Mouse (Mus musculus) right cerebral cortex, postnatal 36 days (tissue): Measurements from ENCODE around the gene Rasd1.
A peak's percentile ranks its signal among the peaks of the same experiment; 100 is the strongest.
"Not testable (repeated sequence)": the region's sequence is repeated elsewhere in the genome, so short reads cannot be mapped to it uniquely, and the experiment has no call there.

Experiments
- DNase-seq, 2 experiments: peaks; one replicate each; pipeline ENCODE4 v3.0.0; 2022; ENCODE audit warnings: low spot score in 2 of 2, mixed read lengths in 1 of 2

Gene Rasd1

DNA sequence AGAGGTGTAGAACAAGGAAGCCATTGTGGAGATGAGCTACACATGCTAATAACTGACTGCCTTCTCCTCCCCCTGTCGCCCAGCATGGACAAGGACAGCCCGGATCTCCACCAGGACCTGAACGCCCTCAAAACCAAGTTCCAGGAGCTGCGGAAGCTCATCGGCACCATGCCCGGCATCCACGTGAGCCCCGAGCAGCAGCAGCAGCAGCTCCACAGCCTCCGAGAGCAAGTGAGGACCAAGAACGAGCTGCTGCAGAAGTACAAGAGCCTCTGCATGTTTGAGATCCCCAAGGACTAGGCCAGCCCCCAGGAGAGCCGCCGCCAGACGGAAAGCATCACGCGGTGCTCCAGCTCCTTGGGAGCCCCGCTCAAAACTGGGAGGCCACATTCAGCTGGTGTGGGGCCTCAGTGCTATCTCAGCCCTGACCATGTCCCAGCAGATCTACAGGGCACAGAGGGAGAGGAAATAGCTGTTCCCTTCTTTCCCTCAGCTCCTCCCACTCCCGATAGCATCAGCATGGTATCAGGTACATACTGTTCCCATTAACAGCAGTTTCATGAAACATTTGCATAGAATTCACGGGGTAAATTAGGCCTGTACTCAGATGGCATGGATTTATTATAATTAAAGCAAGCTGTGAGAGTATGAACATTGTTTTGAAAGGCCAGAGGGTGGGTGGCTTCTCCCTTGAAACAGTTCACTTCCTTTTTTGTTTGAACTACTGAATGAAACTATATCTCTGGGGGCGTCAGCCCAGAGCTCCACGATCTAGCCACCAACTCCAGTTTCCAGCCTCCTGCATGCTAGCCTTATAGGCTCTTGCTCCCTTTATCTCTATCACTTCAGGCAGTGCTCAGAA, 4.0 kb downstream of the Rasd1 start:
- no peak for DNase-seq

DNA sequence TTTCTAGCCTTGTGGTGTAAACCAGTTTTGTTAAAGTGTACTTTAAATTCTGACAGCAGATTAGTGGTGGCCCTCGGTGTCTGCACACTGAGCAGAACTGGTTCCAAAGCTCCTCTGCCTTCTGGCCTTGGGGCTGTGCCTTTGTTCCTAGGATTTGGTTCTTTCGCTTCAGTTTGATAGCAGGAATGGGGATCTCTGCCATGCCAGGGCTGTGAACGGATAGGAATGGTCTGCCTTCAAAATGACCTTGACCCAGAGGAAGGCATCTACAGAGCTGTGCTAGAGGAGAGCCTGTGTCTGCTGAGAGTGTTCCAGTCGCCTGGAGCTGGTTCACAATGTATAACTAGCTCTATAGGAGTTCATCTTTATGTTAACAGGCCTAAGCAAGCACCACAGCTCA, 5.3 kb downstream of the Rasd1 start:
- no peak for DNase-seq

DNA sequence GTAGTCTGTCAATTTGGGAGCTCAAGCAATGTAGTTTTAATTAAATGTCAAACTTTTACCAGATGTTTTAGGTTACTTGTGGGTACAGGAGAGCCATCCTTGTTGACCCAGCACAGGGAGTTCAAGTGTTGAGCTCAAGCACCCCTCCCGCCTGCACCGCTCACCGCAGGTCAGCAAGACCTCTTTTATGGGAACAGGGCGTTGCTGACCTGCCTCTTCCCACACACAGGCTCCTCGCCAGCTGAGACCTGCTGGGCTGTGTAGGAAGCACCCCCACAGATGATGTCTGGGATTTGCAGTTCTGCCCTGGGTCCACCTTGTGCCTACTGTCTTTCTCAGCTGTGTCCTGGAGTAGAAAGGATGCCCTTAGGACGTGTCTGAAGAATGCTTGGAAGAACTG, 8.0 kb downstream of the Rasd1 start:
- DNase-seq: no peak

DNA sequence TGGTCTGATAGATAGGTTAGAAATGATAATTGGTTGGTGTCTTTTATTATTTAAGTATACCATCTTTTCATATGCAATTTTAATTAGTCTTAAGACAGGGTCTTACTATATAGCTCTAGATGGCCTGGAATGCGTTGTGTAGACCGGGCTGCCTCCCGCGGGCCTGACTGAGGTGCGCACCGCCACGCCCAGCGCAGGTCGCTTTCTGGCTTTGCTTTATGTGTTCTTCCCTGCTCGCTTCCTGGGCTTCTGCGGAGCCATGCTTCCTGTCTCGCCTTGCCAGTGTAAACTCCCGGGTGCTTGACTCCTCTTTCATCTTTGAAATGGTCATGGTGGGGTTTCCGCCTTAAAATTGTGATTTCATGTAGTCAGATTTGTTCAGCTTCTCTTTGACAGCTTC, 11.9 kb downstream of the Rasd1 start:
- no peak for DNase-seq

DNA sequence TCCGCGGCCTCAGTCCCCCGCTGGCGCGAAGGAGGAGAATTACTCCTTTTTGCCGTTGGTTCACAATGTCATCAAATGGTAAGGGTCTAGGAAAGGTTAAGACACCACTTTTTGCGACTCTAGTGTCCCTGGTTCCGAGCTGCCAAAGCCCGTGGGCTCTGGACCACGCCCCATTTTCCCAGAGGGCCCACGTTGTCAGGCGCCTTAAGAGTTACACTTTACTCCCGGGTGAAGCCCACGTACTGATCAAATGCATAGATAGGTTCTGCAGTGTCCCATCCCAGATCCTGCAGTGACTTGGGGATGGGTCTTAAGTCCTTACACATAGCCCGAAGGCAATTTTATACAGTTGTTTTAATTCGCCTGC, 16.4 kb downstream of the Rasd1 start:
- DNase-seq: no peak

DNA sequence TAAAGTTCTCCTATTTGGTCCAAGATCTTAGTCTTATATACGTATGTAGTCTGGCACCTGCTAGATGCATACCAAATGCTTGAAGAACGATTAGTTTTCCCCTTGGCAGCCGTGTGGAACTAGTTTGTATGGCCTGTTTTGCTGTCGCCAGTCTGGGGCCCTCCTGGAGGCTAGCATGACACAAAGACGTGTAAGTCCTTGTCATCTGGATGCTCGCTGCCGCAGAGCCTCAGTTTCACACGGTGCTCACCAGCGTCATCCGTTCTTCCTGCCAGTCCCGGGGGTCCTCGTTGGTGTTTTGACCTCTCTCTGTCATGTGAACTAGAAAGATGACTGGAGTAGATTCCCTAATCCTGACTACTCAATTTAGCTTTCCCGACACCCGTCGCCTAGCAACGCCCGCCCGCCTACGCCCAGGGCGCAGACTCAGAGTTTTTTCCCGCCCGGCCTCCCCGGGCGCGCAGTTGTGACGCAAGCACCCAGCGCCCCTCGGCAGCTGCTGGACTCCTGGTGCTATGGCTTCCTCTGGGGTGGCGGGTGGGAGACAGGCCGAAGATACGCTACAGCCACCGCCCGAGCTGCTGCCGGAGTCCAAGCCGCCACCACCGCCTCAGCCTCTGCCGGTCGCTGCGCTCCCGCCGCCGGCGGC, 16.9 kb downstream of the Rasd1 start, which contains the start of gene Med9:
Med9 (plus strand) TSS at position 455 of the 649 bp plus-strand sequence.
- DNase-seq: peak; percentile 94 to 95

DNA sequence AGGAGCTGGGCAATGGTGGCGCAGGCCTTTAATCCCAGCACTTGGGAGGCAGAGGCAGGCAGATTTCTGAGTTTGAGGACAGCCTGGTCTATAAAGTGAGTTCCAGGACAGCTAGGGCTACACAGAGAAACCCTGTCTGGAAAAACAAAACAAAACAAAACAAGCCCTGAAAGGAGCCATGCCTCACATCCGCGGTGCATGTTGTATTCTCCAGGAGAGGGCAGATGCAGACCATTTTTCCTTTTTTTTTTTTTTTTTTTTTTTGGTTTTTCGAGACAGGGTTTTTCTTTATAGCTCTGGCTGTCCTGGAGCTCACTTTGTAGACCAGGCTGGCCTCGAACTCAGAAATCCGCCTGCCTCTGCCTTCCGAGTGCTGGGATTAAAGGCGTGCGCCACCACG, 19.9 kb downstream of the Rasd1 start:
- not testable (repeated sequence) for DNase-seq

DNA sequence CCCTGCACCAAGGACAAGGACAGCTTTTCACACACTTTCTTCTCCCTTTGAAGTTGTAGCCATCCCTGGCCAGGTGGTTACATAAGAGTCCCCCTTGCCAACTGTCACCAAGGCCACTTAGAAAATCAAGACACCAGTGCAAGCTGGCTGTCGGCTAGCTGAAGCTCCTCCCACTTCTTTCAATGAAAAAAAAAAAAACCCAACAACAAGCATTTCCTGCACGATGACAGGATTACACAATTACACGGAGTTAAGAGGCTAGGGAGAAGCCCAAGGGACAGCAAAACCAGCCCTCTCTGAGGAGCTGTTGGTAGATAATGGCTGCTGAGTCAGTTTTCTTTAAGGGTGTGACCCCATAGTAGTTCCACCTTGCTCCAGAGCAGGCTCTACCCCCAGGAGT, 23.4 kb downstream of the Rasd1 start:
- DNase-seq: no peak

DNA sequence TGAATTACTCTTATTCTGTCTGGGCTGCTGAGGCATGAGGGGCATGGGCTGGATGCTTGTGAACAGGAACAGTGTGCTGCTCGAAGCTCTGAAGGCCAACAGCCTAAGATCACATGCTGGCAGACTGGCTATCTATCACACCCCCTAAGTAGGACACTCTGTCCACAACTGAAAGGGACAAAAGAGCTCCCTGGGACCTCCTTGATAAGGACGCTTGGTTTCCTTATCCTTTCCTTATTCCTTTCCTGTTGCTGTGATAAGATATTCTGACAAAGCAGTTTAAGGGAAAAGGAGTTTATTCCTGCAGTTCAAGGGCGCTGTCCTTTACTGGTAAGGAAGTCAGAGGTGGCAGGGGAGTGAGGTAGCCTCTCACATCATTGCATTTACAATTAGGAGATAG, 24.1 kb downstream of the Rasd1 start:
- no peak for DNase-seq

DNA sequence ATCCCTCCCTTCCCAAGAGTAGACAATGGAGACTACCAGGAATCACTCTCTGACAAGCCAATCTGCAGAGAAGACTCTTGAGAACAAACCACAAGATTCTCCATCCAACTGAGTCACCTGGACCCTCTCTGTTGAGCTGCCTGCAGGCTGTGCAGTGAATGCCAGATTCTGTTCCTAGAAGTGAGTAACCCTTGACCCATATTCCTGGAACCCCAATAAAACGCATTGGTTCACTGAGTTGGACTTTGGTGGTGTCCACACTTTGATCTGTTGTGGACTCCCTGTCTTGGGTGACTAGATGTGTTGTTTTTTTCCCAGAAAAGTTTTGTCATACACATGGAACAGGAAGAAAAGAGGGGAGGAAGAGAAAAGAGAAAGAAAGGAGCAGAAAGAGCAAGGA, 24.9 kb downstream of the Rasd1 start:
- no peak for DNase-seq

DNA sequence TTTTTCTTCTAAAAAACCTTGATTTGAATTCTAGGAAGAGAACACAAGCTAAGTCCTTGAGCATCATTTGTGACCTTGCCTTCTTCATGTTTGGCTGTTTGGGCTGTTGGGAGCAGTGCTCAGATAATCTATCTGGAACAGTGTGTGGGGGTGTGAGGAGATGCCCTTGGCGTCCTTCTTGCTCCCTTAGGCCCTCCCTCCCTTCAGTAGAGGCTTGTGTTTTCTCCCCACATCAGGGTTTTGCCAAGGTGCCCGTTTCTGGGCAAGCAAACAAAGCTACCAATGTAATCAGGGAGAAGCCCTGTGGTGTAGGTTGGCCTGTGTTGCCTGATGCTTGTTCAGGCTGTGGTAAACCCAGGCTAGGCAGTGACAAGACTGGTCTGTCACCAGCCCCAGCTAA, 27.1 kb downstream of the Rasd1 start:
- DNase-seq: no peak

DNA sequence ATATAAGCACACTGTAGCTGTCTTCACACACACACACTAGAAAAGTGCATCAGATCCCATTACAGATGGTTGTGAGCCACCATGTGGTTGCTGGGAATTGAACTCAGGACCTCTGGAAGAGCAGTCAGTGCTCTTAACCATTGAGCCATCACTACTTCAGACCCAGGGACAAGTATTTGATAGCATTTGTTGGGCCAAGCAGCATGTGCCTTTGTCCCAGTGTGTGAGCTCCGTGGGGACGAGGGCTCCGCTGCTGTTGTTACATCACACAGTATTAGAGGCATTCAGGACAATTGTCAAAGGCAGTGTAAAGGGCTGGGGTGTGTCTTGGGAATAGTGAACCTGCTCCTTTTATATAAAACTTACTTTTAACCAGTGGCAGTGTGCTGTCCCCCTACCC, 27.7 kb downstream of the Rasd1 start:
- DNase-seq: no peak

DNA sequence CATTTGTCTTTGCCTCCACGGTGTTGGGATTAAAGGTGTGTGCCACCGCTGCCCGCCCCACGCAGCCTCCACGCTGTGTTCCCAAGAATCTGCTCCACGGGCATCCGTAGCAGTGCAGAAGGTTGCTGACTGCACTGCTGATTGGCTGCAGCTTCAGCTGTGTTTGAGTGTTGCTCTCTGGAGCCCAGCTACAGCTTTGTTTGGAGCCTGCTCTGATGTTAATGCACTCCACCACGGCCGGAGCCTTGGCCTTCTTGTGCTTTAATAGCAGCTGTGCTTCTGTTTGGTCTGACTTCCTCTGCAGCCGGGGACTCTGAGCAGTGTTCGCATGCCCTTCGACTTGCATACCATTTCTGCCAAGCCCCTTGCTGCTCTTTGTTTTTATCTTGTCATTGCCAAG, 30.8 kb downstream of the Rasd1 start:
- no peak for DNase-seq

DNA sequence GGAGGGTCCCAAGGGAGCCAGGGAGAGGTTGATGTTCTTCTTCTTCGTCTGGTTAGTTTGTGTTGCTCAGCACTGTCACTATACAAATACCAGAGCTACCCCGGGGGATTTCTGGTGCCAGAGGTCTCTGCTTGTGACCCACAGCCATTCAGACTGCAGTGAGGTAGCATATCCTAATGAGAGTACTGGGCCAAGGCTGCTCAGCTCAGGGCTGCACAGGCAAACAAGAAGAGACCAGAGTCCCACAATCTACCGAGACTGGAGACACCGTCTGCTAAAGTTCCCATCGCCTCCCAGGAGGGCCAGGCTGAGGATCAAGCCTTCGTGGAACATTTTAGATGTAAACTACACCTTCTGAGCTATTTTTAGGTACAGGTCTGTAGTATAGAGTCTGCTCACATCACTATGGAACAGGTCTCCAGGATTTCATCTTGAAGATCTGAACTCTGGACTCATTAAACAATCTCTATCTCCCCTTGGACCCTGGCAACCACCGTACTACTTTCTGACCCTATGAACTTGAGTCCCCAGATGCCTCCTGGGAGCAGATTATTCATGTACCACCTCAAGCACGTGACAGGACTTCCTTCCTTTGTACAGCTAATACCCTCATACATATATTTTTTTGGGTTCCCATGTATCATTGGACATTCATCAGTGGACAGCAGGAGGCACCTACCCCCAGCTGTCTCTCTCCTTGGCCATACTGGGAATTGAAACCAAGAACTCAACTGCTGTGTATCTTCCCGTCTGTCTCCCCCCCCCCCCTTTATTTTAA, 32.0 kb downstream of the Rasd1 start:
- DNase-seq: no peak

DNA sequence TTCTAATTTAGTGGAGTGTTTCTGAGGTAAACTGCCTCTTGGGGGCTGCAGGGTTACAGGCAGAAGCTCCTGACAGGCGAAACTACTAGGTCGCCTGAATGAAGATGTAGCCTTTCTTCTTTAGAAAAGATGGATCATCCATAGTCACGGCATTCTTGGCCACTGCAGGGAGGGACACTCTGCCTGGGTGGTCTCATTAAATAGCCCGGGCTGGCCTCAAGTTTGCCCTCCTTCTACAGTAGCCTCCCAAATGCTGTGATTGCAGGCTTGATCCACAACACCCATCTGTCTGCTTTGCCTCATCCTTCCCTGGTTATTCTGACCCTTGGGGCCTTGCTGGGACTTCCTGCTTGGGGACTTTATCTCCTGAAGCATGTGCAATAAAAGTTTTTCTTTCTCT, 34.7 kb downstream of the Rasd1 start:
- DNase-seq: no peak

DNA sequence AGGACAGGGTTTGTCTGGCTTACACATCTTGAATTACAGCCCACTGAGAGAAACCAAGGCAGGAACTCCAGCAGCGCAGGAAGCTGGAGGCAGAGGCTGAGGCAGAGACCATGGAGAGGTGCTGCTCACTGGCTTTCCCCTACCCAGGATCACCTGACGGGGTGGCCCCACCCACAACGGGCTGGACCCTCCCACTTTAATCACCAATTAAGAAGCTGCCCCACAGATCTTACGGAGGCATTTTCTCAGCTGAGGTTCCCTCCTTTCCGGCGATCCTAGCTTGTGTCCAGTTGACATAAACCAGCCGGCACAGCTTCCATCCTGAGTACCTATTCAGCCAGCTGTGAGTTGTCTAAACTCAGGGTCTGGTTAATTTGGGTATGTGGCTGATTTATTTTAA, 43.5 kb downstream of the Rasd1 start:
- DNase-seq: no peak

DNA sequence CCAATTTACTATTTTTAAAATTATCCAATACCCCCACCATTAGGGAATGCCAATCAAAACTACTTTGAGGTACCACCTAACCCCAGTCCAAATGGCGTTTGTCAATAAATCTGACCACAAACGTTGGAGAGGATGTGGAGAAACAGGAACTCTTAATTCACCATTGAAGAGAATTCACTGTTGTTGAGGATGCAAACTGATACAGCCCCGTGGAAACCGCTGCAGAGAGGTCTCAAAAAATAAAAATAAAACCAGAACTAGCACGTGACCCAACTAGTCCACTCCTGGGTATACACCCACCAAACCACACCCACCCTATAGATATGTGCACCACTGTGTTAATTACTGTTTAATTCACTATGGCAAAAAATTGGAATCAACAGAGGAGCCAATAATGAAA, 44.4 kb downstream of the Rasd1 start:
- DNase-seq: no peak

DNA sequence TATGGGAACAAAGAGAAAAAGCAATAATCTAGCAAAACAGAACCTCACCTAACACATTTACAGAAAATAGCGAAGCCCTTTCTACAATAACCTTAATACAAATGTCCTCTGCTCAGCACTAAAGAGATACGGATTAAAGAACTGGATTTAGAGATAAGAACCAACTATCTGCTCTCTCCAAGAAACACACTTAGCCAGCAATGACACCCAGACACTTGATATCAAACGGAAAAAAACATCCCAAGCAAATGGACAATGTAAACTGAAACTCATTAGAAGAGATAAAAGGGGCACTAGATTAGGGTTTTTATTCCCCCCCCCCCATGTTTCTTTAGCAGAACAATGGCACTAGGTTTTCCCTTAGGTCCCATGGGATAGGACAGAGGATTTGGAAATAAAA, 45.3 kb downstream of the Rasd1 start:
- DNase-seq: no peak

DNA sequence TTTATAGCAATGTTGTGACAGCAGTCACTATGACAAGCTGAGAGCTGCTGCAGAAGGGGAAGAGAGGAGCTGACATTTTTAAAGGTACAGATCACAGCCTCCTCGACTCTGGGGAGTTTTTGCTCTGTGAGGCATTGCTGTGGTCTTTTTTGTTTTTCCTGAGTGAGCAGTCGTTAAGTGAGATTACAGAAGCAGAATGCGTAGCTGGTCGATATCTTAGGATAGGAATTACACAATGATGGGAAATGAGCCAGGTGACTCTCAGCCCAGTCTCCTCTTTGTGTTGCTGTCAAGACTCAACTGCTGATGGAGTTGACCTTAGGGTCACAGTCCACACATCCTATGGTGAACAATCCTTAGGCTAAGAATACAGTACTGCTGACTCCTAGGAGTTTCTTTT, 46.7 kb downstream of the Rasd1 start:
- no peak for DNase-seq

DNA sequence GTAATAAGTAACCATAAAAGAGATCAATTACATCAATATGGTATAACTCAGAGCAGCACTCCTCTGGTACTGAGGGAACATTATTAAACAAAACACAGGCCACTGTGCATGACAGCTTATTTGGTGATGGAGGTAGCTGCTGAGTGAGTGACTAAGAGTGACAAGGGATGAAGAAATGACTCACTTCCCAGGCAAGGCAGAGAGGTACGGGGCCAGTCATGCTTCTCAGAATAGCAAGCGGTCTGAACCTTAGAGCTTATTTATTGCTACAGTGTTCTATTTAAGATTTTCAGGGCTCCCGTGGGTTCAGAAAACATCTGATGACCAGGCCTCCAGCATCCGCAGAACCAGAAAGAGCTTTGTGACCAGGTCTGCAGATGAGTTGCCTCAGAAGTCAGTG, 51.0 kb downstream of the Rasd1 start:
- no peak for DNase-seq
